Mouse (Mus musculus): ENCODE data around the gene Lcmt1.

The Lcmt1 gene

GRCm38 (mm10) chr7:123361229-123361980, 8.2 kb upstream of the Lcmt1 start:
- DNase-seq = no peak

GRCm38 (mm10) chr7:123362806-123363205, 6.8 kb upstream of the Lcmt1 start:
- DNase-seq = no peak

- no peak for DNase-seq
Measured at GRCm38 (mm10) chr7:123363971-123364370, 5.6 kb upstream of the Lcmt1 start.

DNA sequence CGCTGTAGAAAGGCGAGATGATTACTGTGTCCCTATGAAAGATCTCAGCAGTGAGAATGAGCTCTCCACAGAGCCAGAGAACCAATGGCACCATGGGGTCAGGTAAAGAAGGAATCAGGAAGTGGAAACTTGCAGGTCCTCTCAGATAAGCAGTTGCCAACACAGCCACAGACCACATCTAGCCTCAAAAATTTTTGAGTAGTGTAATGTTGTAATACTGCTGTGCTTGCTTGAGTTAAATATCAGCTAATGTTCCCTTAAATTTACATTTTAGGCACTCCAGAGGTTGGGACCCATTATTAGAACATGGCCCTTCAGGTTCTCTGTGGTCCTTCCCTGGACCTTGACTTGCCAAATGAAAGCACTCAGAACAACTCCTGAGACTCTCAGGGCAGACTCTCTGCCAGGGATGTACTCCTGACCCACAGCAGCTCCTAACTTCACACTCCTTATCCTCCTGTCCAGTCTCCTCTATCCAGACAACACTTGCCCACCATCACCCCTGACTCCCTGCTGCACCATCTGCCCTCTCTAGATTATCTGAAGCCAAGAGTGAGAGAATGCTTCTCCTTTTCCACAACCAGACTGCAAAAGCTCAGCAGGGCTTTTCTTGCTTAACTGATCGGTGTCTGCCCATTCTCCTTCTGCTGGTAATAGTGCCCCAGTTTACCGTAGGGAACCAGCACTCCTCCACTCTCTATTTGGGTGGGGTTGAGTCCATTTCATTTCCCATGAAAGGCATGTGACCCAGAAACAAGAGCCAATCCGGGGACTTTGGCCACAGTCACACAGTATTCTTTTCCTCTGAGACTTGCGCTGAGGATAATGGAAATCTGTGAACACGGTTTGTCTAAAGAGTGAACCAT, 3.5 kb upstream of the Lcmt1 start:
- DNase-seq = peak; percentile 60

GRCm38 (mm10) chr7:123366806-123367205, 2.8 kb upstream of the Lcmt1 start:
- DNase-seq = no peak

- DNase-seq = no peak
Measured at GRCm38 (mm10) chr7:123367218-123368150, 2.1 kb upstream of the Lcmt1 start.

- no peak for DNase-seq
Measured at GRCm38 (mm10) chr7:123368187-123368586, 1.4 kb upstream of the Lcmt1 start.

DNA sequence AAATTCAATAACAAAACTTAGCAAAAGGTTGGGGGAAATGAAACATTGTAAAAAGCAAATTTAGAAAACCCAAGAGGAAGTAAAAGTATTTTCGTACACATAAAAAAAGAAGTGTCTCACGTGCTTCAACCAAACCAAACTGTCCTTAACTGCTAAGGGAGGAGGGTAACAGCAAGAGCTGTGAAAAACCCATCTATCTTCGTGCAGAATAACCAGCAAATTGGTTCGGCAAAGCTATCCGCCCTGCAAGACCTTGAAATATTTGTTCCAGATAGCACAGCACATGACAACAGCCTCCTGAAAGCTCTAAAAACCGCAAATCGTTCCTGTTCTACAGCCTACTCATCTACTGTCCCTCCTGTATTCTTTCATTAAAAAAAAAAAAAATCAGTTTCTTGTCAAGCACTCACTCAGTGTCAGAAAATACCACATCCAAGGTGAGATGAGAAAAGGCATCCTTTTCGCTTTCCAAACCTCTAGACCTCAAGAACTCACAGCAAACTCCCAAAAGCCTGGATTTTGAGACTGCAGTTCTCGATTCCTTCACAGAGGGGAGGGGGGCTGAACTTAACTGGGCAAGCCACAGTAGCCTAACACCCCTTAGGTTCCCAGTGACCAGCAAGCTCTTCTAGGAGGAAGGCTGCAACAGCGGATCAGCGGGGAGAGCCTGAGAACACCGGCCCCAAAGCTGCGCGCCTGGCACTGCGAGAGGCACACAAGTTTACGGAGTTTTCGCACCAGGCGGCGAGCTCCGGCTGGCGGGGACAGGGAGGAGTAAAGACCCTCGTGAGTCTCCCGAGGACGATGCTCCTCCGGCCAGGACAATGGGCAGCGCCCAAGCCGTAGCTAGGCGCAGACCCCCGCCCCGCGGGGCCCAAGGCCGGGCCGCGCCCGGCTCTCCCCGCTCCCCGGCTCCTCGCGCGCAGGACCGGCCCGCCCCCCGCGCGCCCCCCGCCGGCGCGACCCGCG, 522 bp upstream of the Lcmt1 start:
- no peak for DNase-seq

- DNase-seq = no peak
Measured at GRCm38 (mm10) chr7:123370700-123371099, 1.1 kb downstream of the Lcmt1 start.

DNA sequence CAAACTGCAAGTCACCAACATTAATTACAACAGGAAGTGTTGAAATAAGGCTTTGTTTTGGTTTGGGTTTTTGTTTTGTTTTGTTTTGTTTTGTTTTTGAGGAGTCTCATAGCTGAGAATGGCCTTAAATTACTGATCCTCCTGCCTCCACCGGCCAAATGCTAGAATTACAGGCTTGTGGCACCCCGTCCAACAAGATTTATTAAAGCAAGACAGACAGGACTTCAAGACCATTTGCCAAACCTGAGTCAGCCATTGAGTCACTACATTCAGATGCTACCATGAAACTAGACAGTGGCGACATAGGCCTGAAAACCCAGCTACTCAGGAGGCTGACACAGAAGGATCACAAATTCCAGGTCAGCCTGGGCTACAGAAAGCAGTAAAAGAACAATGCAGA, 1.9 kb downstream of the Lcmt1 start:
- DNase-seq = no peak

DNA sequence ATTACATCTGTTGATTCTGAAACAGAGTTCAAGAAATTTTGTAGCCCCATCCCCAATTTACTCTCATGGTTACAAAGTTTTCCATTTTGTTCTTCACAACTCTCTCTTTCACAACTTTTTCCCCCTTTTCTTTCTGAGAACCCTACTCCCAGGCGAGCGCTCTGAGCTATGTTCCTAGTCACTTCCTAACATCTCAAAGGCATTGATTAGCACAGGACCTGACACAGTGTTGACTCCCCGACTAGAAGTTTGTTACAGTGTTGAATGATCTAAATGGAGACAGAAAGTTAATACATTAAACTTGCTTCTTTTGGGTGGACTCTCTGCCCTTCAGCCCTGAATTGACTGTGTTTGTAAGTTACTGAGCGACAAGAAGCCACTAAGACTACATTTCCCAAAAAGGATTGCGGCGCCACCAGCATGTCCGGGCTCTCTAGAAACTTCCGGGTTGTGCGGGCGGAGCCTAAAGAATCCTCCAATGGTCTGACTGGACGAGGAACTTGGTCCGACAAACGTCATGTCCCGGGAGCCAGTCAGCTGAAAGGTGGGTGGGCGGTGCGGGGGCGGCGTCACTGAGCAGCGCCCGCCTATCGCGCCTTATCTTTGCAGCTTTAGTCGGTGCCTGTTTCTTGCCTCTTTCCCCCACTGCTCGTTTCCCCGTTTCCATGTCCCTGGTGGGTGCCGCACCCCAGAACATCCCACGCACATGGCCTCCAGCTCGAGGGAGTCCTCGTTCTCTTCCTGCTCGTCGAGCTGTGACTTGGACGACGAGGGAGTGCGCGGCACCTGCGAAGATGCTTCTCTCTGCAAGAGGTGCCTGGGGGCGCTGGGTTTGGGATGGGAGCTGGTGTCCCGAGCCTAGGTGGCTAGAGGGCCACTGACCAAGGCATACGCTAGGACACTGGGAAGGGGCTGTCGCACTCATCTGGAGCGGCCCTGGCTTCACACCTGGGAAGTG, 8.1 kb downstream of the Lcmt1 start:
- peak; percentile 99 for DNase-seq

DNA sequence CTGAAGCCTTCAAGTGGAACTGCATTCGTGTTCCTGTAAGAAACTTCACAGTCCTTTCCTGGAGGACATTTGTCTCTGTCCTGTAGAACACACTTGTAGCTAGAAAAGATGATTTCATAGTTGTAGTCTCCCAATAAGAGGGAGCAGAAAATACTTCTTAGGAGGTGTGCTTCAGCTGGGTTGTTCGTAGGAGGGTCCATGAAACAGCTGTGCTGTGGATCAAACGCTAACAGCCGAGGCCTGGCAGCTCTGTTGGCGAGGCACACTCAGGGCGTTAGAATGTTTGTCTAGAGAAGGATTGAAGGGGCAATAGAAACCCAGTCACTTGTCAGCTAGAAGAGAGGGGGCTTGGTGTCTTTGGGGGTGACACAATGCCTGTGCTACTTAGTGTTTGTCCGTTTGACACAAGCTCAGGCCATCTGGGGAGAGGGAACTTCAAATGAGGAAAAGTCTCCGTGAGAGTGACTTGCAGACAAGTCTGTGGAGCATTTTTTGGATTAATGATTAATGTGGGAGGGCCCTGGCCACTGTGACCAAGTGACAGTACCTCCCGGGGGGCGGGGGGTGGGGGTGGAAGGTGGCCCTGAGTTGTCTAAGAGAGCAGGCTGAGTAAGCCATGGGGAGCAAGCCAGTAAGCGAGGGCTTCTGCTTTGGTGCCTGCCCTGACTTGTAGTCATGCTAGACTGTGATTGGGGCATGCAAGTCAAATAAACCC, 16.3 kb downstream of the Lcmt1 start:
- no peak for DNase-seq

- DNase-seq = peak; percentile 50
Measured at GRCm38 (mm10) chr7:123389686-123390280, 20.2 kb downstream of the Lcmt1 start.

DNA sequence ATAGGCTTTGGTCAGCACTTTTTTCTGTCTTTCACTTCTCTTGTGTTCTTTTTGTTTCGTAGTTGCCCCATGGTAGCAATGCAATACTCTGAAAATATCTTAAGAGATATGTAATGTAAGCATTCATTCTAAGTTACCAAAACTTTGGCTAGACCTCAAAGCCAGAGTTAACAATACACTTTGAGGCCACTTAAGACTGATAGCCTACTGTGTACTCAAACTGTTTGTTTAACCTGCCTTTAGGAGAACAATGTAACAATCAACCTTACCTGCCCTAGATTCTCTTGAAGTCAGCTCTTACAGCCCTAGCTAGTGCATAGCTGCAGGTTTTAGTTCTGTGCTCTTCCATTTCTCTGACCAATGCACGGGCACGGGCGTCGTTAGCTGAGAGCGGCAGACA, 24.7 kb downstream of the Lcmt1 start:
- no peak for DNase-seq

- no peak for DNase-seq
Measured at GRCm38 (mm10) chr7:123396900-123397299, 27.3 kb downstream of the Lcmt1 start.

GRCm38 (mm10) chr7:123397369-123397768, 27.8 kb downstream of the Lcmt1 start:
- DNase-seq = no peak

GRCm38 (mm10) chr7:123397931-123398330, 28.3 kb downstream of the Lcmt1 start:
- no peak for DNase-seq

GRCm38 (mm10) chr7:123398828-123399227, 29.2 kb downstream of the Lcmt1 start:
- peak; percentile 80 for DNase-seq

- DNase-seq = no peak
Measured at GRCm38 (mm10) chr7:123399286-123399685, 29.7 kb downstream of the Lcmt1 start.
